Mouse (Mus musculus) layer of hippocampus, adult 2 months (tissue): ENCODE data around the gene Gars. TPM values are rescaled to one million over a fixed set of nuclear protein-coding genes. Genes with fewer than 3 reads are reported as not detected.

Experiments used
- DNase-seq, 2 experiments: peaks; one replicate each; pipeline ENCODE4 v3.0.0; 2022; ENCODE audit warnings: low spot score in 2 of 2
- H3K27ac ChIP-seq: fragments of 200-600 bp; 2 replicates; pipeline ENCODE4 v1.8.1; 2022
- H3K4me3 ChIP-seq: fragments of 200-600 bp; 2 replicates; pipeline ENCODE4 v1.8.1; 2022; ENCODE audit warnings: mild to moderate bottlenecking
- CTCF ChIP-seq: fragments of 200-600 bp; conservative IDR thresholded peaks from 2 replicates; pipeline ENCODE4 v1.8.1; 2022; ENCODE audit warnings: antibody characterized with exemption, mild to moderate bottlenecking, moderate library complexity
- long read RNA-seq, 2 experiments: library from polyadenylated mRNA; stranded (forward); transcript quantifications; one replicate each; pipeline ENCODE4 v2.0.0; 2021; ENCODE audit warnings: borderline mapping rate in 2 of 2
- total RNA-seq, 2 experiments: library from RNA; stranded (reverse); gene quantifications; 2 replicates each; pipeline ENCODE4 v1.2.3; 2021

The Gars gene
- 100 to 1,000 TPM; 131 to 134 TPM for total RNA-seq
- long read RNA-seq, experiment 1, transcript Gars-201 (17 exons, 2,380 nt) = major isoform, 80 of 94 reads
- long read RNA-seq, experiment 1, partial matches to known transcripts = 10 of 94 reads
- long read RNA-seq, experiment 1, other reads (novel, unspliced or antisense) = 4 of 94 reads
- long read RNA-seq, experiment 2, transcript Gars-201 (17 exons, 2,380 nt) = major isoform, 84 of 97 reads
- long read RNA-seq, experiment 2, partial matches to known transcripts = 12 of 97 reads
- long read RNA-seq, experiment 2, other reads (novel, unspliced or antisense) = 1 of 97 reads

DNA sequence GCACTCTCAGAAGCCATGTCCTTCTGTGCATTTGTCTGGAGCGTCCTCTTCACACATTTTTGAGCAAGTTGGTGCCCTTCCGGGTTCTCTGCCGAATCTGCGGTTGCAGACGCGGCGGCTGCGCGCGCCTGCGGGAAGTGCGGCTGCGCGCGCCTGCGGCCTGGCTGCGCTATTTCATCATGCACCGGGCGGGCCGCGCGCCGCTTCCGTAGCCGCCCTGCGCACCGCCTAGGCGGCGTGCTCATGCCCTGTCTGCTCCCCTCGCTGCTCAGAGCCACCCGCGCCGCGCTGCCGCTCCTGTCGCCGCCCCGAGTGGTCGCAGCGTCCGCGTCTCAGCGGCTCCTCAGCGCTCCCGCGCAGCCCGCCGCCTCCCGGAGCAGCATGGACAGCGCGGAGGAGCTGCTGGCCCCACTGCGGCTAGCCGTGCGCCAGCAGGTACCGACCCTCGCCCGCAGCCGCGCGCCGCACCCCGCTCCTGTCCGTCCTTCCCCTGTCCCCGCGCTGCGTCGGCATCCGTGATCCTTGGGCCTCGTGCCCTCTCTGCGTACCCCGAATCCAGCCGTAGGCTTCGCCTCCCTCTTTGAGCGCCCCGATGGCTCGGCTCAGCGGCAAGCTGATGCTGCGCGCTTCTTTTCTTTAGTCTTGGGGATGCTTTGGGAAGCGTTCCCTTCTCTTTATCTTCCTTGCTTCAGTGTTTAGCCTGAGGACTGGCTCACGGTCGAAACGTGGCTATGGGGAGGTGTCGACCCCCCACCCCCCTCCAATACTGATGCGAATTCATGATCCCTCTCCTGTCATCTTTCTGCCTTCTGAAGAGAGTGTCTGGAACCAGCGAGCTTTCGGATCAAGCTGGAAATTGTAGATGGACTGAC, at the start of gene Gars:
TSS of gene Gars (plus strand) at position 209 of the 872 bp plus-strand sequence.
- peak within 1 kb of the TSS; percentile 97 for H3K27ac ChIP-seq
- peak within 1 kb of the TSS; percentile 73 for H3K4me3 ChIP-seq
- DNase-seq = peak; percentile 87 to 89
- TF ChIP-seq CTCF = peak; percentile 42; the same call in 1 of the 2 replicates

DNA sequence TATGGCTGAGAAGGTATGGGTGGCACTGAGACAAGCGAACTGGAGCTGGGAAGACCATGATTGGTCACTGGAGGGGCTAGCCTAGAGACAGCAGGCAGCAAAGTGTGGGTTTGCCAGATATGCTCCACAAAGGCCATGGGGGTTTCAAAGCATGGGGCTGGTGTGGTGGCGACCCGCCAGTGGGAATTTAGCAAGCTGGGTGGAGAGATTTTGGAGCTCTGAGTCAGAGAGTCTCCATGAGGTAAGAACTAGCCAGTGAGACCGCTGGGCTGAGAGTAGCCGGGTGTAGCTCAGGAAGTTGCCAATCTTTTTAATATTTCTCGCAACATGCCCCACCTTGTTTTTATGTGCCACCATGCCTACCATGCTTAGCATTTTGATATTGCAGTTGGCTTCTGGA, 49.7 kb upstream of the Gars start:
- Histone ChIP-seq H3K27ac (no peak overlapping the region), H3K4me3 (no peak overlapping the region)
- TF ChIP-seq CTCF = no peak
- no peak for DNase-seq

DNA sequence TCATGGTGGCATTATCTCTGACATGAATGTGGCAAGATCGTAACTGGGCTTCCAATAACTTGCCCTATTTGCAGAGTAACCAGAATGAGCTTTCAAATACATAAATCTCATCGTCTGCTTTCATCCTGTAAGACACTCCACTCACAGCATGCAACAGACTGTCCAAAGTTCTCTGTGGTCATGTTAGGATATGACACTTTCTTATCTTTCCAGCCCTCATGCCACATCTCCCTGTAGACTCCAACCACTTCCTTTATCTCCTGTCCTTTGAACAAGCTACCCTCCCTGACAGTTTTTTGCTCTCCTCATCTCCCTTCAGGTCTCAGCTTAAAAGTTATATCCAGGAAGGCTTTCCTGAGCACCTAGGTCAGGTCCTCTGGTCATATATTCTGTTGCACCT, 46.6 kb upstream of the Gars start:
- no peak overlapping the region; the same call in 1 of the 2 replicates for H3K4me3 ChIP-seq
- DNase-seq = no peak

DNA sequence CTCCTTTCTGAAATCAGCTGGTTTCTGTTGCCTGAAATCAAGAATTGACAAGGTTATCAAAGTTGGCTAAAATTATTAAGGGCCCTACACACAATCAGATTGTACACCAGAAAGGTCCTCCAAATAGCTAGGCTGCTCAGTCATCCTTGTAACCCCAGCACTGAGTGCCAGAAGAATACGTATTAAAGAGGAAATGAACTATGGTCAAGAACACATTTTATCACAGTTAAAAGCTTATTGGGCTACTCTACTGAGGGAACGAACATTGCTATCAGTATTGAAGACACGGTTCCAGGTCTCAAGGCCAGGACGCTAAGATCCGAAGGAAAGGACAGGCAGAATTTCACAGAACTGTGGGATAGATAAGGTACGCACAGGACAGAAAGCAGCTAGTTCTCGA, 45.7 kb upstream of the Gars start:
- peak overlapping the region; percentile 89 for H3K27ac ChIP-seq
- H3K4me3 ChIP-seq = peak overlapping the region; percentile 69
- no peak for TF ChIP-seq CTCF
- DNase-seq = no peak

More for the DNA sequence above, 46.6 kb upstream of the Gars start:
- H3K27ac ChIP-seq = no peak overlapping the region
- TF ChIP-seq CTCF = no peak

DNA sequence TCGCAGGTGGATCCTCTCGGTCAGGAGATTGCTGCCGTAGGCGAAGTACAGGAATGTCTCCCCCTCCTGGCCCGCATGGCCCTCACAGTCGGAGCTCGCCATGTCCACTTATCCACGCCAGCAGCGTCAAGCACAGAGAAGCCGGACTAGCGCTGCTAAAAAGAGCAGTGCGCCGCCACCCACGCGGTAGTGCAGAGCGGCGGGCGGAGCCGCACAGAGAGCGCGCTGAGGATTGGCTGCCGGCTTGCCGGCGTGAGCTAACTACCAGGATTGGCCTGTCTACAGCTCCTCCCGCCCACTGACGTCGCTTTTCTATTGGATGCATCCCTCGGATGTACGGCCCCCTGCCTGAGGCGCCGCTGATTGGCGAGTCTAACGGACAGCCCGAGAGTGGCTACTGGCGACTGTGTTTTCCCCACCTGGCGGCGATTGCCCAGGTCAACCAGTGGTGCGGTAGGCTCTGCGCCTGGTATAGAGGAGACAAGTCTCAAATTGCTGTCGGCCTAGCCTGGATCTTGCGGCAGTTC, 45.0 kb upstream of the Gars start, which contains the start of gene Ggct:
TSS of gene Ggct (minus strand) at position 217 of the 527 bp plus-strand sequence.
- Histone ChIP-seq H3K4me3 (peak within 1 kb of the TSS; percentile 69), H3K27ac (peak within 1 kb of the TSS; percentile 89)
- DNase-seq = peak; percentile 94 to 97
- peak; percentile 77 for TF ChIP-seq CTCF

DNA sequence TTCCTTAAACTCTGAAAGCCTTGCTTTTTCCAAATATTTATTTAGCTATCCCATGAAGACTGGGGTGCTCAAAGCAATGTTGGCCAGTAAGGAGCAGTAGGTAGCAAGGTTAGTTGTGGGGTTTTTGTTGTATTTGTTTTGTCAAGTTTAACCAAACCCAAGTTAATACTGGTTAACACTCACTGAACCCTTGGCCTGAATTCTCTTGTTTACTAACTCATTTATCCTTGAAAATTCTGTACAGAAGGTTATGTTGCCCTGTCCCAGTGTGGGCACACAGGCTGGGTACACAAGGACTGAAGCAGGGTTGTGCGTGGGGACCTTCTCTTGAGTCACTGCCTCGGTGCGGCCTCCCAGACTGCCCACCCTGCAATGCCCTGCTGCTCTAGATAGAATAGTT, 41.4 kb upstream of the Gars start:
- Histone ChIP-seq H3K4me3 (no peak overlapping the region), H3K27ac (no peak overlapping the region)
- no peak for TF ChIP-seq CTCF
- no peak for DNase-seq

DNA sequence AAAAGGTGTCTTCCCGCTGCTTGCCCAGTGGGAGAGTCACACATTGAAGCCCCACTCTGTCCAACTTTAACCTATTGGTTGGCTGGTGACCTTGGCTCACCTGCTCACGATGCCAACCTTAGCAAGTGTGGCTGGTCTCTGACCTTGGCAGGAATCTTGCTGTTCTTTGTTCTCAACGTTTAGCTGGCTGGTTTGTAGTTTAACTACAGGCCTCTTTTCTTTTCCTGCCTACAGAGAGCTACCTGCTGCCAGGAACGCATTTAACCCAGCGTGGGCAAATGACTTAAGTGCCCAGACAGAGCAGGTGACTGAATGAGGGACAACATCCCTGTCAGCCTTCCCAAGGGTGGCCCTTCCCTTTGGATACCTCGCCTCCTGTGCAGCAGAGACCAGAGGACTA, 40.1 kb upstream of the Gars start:
- Histone ChIP-seq H3K27ac (no peak overlapping the region), H3K4me3 (no peak overlapping the region)
- TF ChIP-seq CTCF = no peak
- no peak for DNase-seq

DNA sequence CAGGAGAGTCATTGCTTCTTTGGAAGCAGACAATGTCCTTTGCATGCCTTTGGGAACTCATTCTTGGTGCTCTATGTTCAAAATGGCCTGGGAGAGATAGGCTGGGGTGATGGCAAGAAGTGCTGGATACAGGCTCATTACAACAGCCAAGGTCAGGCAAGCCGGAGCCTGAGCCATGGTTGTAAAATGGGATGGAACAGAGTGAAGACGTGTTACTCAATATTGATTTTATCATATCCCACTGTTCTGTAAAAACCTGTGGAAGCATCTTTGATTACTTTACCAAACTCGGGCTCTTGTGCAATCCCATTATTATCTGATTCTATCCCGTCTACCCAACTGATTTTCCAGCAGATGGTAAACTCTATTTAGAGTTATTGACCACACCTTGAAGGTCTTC, 36.5 kb upstream of the Gars start:
- no peak overlapping the region for H3K4me3 ChIP-seq
- DNase-seq = no peak
- no peak overlapping the region for H3K27ac ChIP-seq
- no peak for TF ChIP-seq CTCF

DNA sequence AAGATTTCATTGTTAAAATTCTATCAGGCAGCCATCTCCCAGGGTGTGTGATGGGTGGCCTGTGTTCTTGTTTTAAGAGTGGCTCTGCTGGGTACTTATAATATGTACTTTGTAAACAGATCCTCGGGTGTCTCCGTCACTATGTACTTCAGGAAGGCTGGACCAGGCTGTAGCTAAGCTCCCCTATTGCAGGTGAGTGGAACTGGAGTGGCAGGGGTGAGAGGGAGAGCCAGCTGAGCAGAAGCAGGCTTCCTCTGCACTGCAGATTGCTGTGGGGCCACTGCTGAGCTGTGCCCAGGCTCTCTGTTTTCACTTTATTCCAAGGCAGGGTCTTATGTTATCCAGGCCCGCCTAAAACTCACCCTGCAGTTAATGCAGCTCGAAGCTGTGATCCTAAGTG, 35.4 kb upstream of the Gars start:
- Histone ChIP-seq H3K27ac (no peak overlapping the region), H3K4me3 (no peak overlapping the region)
- no peak for TF ChIP-seq CTCF
- no peak for DNase-seq

DNA sequence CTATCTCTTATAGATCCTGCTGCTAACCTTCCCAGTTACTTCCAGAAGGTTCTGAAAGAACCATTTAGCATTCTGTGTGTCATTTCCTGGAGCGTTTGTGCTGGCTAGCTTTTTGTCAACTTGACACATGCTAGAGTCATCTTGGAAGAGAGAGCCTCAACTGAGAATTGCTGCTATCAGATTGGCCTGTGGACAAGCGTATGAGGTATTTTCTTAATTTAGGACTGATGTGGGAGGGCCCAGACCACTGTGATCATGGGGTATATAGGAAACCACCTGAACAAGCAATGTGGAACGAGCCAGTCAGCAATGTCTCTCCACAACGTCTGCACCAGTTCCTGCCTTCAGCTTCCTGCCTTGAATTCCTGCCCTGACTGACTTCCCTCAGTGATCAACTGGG, 34.2 kb upstream of the Gars start:
- Histone ChIP-seq H3K4me3 (no peak overlapping the region), H3K27ac (no peak overlapping the region)
- no peak for DNase-seq
- no peak for TF ChIP-seq CTCF

DNA sequence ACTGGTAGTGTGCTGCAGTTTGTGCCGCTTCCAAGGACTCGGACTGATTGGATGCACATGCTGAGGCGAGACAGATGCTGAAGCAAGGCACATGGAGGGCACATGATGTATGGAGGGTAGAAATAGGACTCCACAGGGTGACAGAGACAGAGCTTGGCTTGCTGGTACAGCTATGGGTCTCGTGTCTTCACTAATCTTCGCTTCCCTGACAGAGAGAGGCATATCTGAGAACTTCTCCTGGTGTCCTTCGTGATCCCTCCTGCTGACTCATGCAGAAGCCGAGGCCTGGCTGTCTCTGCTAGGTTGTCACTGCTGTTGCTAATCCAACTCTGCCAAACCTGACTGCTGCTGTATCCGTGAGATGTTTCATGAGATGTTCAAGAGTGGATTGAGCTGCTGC, 29.4 kb upstream of the Gars start:
- no peak for TF ChIP-seq CTCF
- Histone ChIP-seq H3K4me3 (no peak overlapping the region), H3K27ac (no peak overlapping the region)
- DNase-seq = no peak

DNA sequence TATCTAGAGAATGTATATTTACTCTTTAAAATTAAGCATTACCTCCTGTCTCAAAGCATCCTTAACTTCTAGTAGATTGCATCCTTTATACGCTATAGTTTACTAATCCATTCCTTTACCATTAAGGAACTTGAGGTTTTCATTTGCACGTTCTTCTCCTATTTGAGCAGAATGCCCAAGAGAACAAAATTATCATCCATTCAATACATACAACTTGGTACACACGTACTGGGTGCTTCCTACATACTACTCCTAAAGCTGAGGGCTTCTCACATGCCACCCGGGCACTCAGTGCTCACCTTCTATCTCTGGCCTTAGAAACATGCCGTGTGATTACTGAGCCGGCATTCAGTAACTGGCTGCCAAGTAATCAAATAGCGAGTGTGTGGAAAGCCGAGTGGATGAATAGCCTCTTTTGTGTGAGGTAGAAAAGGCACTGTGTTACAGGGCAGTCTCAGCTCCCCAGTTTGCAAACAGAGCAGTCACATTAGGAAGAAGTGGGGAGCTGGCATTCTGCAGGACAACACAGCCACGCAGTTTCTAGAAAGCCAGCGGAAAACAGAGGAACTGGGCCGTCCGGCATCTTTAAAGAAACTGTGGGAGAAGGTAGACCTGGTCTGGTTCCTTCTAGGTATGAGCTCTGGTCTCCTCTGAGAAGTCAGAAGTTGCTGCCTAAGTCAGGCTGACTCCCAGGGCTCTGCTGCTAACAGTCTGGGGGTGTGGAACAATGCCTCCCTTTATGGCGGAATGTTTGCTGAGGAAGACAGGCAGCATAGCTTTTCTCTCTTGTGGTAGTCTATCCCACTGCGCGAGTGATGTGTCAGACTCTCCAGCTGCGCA, 28.2 kb upstream of the Gars start:
- no peak for TF ChIP-seq CTCF
- Histone ChIP-seq H3K27ac (peak overlapping the region; percentile 73), H3K4me3 (peak overlapping the region; percentile 28; the same call in 1 of the 2 replicates)
- DNase-seq = peak in 1 of 2 experiments; percentile 34
